Mouse (Mus musculus) ES-Bruce4 (cell line): ENCODE results near the gene Ndufa6. TPM values are rescaled to one million over a fixed set of nuclear protein-coding genes. Genes with fewer than 3 reads are reported as not detected.

ENCODE experiments used
- H3K27ac ChIP-seq: 2 replicates; pipeline ENCODE4 v1.5.1; 2012; ENCODE audit warnings: low read length, inconsistent platforms; ENCODE audit not compliant: insufficient read depth
- H3K27me3 ChIP-seq: 2 replicates; pipeline ENCODE4 v1.6.1; 2012; ENCODE audit warnings: mild to moderate bottlenecking, low read length, inconsistent platforms; ENCODE audit not compliant: control insufficient read depth, poor library complexity, insufficient read depth, severe bottlenecking
- H3K36me3 ChIP-seq: 2 replicates; pipeline ENCODE4 v1.6.1; 2012; ENCODE audit warnings: inconsistent platforms, mild to moderate bottlenecking, low read length, moderate library complexity; ENCODE audit not compliant: control insufficient read depth, poor library complexity, insufficient read depth, severe bottlenecking
- H3K4me1 ChIP-seq: one replicate; pipeline ENCODE4 v1.8.1; 2011; ENCODE audit warnings: low read length; ENCODE audit not compliant: control insufficient read depth, insufficient read depth
- H3K4me3 ChIP-seq: 2 replicates; pipeline ENCODE4 v1.5.1; 2011; ENCODE audit warnings: low read depth, mild to moderate bottlenecking, low read length
- H3K9ac ChIP-seq: 2 replicates; pipeline ENCODE4 v1.6.1; 2012; ENCODE audit warnings: low read depth, mild to moderate bottlenecking, inconsistent platforms; ENCODE audit not compliant: poor library complexity, severe bottlenecking
- H3K9me3 ChIP-seq: replicated peaks from 2 replicates; pipeline ENCODE4 v1.6.1; 2012; ENCODE audit warnings: mild to moderate bottlenecking, low read length, inconsistent platforms; ENCODE audit not compliant: control insufficient read depth, poor library complexity, insufficient read depth, severe bottlenecking
- CTCF ChIP-seq: IDR thresholded peaks from one replicate; pipeline ENCODE4 v1.8.1; 2011; ENCODE audit warnings: low read depth, low read length
- EP300 ChIP-seq: IDR thresholded peaks from 2 replicates; pipeline ENCODE4 v1.6.1; 2011; ENCODE audit warnings: low read depth, low read length; ENCODE audit not compliant: insufficient read depth
- POLR2A ChIP-seq: IDR thresholded peaks from one replicate; pipeline ENCODE4 v1.8.1; 2011; ENCODE audit warnings: low read length; ENCODE audit not compliant: insufficient read depth
- polyA plus RNA-seq: library from polyadenylated mRNA; stranded (reverse); fragments of >200 nt; gene quantifications from 2 replicates; pipeline ENCODE4 v1.2.4, GENCODE M21; 2011; ENCODE audit warnings: low read depth; ENCODE audit not compliant: missing spikeins, insufficient read depth, insufficient read length

Gene Ndufa6
- polyA plus RNA-seq, 1 experiment: 236 TPM

DNA sequence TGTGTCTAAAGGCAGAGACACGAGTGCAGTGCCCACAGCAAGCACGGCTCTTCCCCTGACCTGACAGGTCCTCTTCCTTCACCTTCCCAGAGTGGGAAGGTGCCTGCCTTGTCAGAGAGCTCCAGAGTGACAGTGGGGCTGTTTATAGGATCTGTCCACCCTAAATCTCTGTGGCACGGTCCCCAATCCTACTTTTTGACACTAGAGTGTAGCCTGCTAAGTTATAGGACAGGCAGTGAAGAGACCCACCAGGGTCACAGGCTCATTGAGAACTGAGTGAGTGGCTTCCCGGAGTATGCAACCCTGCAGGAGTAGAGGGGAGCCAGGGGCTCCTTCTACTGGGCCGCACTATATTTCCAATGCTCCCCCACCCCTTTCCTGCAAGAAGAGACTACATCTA is 23.6 kb upstream of the Ndufa6 start:
- no peak overlapping the region for H3K9ac ChIP-seq
- H3K27ac ChIP-seq: no peak overlapping the region
- no peaks in the 10 kb centered on the region for H3K4me1 ChIP-seq
- no peaks in the 10 kb centered on the region for H3K27me3 ChIP-seq
- no peak overlapping the region for H3K4me3 ChIP-seq
- no peaks in the 10 kb centered on the region for H3K36me3 ChIP-seq
- H3K9me3 ChIP-seq: 0 out of 2 replicates have a peak, but pooled peaks cover under 1% of the 10 kb centered on the region
- TF ChIP-seq POLR2A: no peak
- TF ChIP-seq CTCF: no peak
- TF ChIP-seq EP300: no peak

DNA sequence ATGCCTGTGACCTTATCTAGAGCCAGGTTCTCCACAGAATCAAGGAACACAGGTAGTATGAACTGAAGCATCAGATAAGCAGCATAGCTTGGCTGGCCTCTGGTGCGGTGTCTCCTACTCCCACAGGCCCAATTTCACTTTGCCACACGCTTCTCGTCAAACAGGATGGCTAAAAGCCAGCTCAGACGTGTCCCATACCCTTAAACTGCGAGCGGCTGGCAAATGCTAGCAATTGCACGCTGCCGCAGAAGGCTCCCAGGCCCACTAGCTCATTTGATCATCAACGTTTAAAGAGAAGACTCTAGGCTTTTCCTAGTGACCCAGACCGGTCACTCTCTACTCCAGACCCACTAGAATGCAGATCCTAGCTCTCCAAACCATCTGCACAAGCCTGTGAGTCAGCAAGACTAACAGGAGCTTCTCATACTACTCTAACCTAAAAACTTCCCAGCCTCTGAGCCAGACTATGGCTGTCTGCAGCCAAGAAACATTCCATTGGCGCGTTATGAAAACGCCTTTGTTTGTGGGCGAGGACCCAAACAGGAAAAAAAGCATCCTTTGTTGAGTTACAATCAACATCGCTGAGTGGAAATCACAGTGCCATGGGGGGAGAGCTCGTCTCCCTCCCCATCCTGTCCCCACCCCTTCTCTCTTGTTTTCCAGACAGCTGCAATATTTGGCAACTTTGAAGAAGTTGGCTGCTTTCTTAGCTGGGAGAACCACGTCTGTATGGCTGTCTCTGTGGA is 22.4 kb upstream of the Ndufa6 start:
- TF ChIP-seq CTCF (no peak), POLR2A (no peak), EP300 (no peak)
- H3K9ac ChIP-seq: no peak overlapping the region
- no peaks in the 10 kb centered on the region for H3K27me3 ChIP-seq
- no peaks in the 10 kb centered on the region for H3K9me3 ChIP-seq
- no peak overlapping the region for H3K27ac ChIP-seq
- H3K4me3 ChIP-seq: no peak overlapping the region
- no peaks in the 10 kb centered on the region for H3K36me3 ChIP-seq
- H3K4me1 ChIP-seq: no peaks in the 10 kb centered on the region

- H3K9me3 ChIP-seq: no peaks in the 10 kb centered on the region
- H3K4me3 ChIP-seq: no peak overlapping the region
- no peak overlapping the region for H3K27ac ChIP-seq
- TF ChIP-seq CTCF: no peak
- no peak for TF ChIP-seq EP300
- TF ChIP-seq POLR2A: no peak
- H3K4me1 ChIP-seq: no peaks in the 10 kb centered on the region
- no peak overlapping the region for H3K9ac ChIP-seq
- no peaks in the 10 kb centered on the region for H3K27me3 ChIP-seq
- H3K36me3 ChIP-seq: no peaks in the 10 kb centered on the region
Measured at GRCm38 (mm10) chr15:82375855-82376254, 21.7 kb upstream of the Ndufa6 start.

DNA sequence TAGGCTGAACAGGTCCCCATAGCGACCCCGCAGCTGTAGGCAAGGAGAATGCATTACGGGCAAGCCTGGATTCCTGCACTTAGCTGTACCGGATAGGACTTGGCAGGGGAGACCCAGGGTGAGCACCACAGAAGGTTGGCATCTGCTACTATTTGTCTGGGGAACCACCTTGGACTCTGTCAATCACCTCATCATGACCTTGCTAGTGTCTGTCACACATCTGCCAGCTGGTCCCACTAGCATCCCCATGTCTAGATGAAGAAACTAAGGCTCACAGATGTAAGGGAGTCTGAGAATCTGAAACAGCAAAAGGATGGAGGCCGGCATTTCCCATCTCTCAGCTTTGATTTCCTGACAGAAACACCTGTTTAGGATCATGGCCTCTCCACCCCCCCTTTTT is 20.3 kb upstream of the Ndufa6 start:
- Histone ChIP-seq H3K4me1 (no peaks in the 10 kb centered on the region), H3K27ac (no peak overlapping the region), H3K9ac (no peak overlapping the region), H3K27me3 (no peaks in the 10 kb centered on the region), H3K36me3 (no peaks in the 10 kb centered on the region), H3K4me3 (no peak overlapping the region), H3K9me3 (no peaks in the 10 kb centered on the region)
- no peak for TF ChIP-seq CTCF
- no peak for TF ChIP-seq POLR2A

DNA sequence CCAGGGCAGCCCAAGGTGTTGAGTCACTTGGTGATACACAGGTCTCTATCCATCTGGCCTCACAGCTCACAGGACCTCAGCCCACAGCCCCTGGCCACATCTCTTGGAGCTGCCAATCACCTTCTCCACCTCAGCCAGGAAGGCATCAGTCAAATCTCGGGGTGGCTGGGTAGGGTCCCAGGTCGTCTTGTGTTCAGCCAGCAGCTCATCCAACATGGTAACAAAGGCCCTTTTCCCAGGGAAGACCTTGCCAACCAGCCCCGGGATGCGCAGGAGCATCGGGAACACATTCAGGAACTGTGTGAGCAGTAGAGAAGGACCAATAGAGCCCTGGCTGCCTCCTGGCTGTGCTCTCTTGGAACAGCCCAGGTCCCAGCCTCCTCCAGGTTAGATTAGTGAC is 18.9 kb upstream of the Ndufa6 start:
- TF ChIP-seq POLR2A (no peak), EP300 (no peak), CTCF (no peak)
- no peaks in the 10 kb centered on the region for H3K27me3 ChIP-seq
- H3K4me3 ChIP-seq: no peak overlapping the region
- H3K4me1 ChIP-seq: no peaks in the 10 kb centered on the region
- no peaks in the 10 kb centered on the region for H3K36me3 ChIP-seq
- H3K27ac ChIP-seq: no peak overlapping the region
- H3K9me3 ChIP-seq: no peaks in the 10 kb centered on the region
- H3K9ac ChIP-seq: no peak overlapping the region

- Histone ChIP-seq H3K4me1 (no peaks in the 10 kb centered on the region), H3K27ac (no peak overlapping the region), H3K36me3 (no peaks in the 10 kb centered on the region), H3K4me3 (no peak overlapping the region), H3K9me3 (no peaks in the 10 kb centered on the region), H3K27me3 (no peaks in the 10 kb centered on the region), H3K9ac (no peak overlapping the region)
- TF ChIP-seq EP300 (no peak), CTCF (no peak), POLR2A (no peak)
Measured at GRCm38 (mm10) chr15:82372446-82372845, 18.3 kb upstream of the Ndufa6 start.
